Mouse (Mus musculus) layer of hippocampus, postnatal 36 days (tissue): ENCODE data around the gene Hmcn1. TPM values are rescaled to one million over a fixed set of nuclear protein-coding genes. Genes with fewer than 3 reads are reported as not detected.

ENCODE experiments used
- DNase-seq, 2 experiments: peaks; one replicate each; pipeline ENCODE4 v3.0.0; 2022
- total RNA-seq, 2 experiments: library from RNA; stranded (reverse); gene quantifications; 2 replicates each; pipeline ENCODE4 v1.2.3; 2021

Hmcn1 gene
- total RNA-seq, 2 experiments from 2014 or later, result 2.2 to 4.2 TPM

DNA sequence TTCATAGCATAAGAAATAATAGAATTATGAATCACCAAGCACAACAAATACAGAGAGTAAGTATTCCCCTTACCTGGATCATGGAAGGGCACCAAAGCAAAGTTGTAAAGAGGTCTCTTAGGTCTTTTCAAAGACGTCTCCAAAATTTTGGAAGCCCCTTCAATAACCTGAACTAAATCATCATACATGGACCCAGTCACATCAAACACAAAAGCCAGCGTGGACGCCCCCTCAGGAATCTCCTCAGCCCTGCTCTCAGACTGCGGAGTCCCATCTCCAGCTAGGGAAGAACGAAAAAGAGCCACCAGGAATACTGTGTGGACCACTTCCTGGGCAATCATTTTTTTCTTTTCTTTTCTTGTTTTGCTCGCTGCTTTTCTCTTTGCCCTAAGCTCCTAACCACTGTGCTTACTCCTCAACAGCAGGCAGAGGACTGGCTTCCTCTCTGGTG is 499 bp downstream of the Hmcn1 start:
- no peak for DNase-seq

DNA sequence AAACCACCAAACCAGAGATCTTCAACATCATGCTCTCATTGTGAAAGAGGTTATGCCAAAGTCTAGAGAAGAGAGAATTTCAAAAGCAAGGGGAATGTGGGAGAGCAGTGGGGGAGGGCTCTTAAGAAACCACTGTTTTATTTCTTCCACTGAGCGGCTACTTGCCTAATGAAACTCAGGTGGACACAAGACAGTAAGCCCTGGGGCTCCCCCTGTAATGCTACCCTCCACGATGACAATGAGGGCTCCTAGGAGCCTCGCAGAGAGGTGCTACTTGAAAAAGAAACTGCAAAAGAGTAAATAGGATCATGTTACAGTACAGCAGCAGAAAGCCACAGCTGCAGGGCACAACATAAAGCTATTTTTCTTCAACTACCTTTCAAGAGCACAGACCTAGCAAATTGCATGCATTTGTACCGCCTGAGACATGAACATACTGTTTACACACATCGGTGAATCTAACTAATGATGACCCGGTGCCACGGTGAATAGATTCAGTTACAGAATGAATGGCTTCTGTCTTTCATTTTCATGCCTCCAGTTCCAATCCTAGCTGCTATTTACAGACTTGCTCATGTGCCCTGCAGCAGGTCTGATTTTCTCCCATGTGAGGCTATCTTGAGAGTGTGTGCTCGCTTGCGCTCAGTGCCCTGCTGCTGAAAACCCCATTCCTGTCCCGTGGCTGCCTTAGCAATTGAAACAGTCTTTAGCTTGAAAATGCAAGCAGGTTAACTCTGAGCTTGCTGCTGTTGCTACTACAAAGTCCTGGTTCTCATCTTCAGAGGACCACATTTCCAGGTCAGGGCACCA is 1.3 kb downstream of the Hmcn1 start:
- no peak for DNase-seq

DNA sequence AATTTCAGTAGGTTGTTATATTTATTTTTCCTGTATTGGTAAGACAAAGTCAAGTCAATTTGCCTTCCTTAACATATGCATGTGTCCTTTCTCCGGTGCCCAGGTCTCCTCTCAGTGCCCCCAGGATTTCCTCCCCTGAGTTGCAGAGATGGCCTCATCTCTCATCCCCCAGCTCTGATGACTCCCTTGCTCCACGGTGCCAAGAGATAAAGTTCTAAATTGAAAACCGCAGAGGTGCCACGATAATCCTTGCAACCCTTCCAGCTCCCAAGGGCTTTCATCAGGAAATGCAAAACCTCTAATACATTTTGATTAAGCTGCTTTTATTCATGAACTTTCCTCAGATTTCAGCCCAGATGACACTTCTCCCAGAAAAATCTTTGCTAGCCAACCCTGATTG is 8.3 kb downstream of the Hmcn1 start:
- no peak for DNase-seq

- no peak for DNase-seq
These were observed 9.1 kb downstream of the Hmcn1 start for GRCm38 (mm10) chr1:150984092-150984503.

- DNase-seq, result no peak
These were observed 14.6 kb downstream of the Hmcn1 start for GRCm38 (mm10) chr1:150978651-150979050.

GRCm38 (mm10) chr1:150976263-150976662 is 17.0 kb downstream of the Hmcn1 start:
- DNase-seq, result peak in 1 of 2 experiments; percentile 3

GRCm38 (mm10) chr1:150959486-150960074 is 33.7 kb downstream of the Hmcn1 start:
- no peak for DNase-seq

DNA sequence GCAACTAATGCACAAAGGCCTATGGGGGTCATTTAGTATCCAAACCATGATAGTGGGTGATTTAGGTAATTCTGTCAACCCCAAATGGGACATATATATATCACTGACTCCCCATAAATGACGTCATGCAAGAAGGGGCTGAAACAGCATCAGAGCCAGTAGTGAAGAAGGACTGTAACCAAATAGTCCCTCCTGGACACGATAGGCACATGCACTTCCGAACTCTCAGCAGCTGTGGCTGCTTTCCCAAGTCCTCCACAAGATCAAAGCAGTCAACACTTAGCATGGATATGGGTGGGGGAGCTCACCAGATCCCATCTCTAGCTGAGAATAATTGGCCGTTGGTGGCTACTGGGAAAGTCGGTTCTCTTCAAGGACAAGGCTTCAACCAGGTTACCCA is 42.2 kb downstream of the Hmcn1 start:
- no peak for DNase-seq

GRCm38 (mm10) chr1:150950046-150950445 is 43.2 kb downstream of the Hmcn1 start:
- DNase-seq, result no peak

GRCm38 (mm10) chr1:150948911-150949310 is 44.3 kb downstream of the Hmcn1 start:
- DNase-seq, result no peak

GRCm38 (mm10) chr1:150943601-150944000 is 49.6 kb downstream of the Hmcn1 start:
- DNase-seq, result no peak

GRCm38 (mm10) chr1:150942143-150942542 is 51.1 kb downstream of the Hmcn1 start:
- no peak for DNase-seq

DNA sequence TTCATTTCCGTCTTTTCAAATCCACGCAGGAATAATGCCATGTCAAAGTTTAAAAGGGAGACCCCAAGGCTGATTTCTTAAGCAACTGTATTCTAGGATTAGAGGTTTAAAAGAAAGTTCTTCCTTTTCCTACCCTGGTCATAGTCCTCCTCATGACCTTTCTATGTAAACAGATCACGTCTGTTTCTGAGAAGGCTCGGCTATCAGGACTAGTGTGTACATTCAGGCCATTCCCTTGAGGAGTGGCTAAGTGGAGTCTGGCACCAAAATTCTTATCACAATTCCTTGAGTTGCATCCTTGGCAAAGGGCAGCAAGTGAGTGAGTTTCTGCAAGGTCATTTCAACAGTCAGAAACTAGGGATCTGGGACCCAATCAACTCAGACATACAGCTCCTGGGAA is 56.4 kb downstream of the Hmcn1 start:
- no peak for DNase-seq

- DNase-seq, result peak; percentile 78 to 79
These were observed 59.6 kb downstream of the Hmcn1 start for GRCm38 (mm10) chr1:150933616-150934015.

GRCm38 (mm10) chr1:150920860-150921259 is 72.4 kb downstream of the Hmcn1 start:
- no peak for DNase-seq

DNA sequence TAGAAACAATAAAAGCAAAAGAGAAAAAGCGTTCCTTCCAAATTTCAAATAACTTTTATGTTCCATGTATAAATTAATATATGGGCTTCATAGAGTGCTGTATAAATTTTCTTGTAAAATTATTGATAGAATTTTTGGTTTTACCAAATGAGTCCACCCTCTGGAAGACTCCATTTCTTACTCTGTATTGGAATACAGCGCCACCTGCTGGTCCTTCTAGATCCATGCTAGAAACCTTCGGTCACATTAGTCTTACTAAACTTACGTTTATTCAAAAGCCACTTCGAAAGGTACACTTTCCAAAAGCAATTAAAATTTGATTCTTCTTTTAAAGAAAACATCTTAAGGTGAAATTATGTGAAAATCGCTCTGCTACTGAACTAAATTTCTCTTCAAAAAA is 73.0 kb downstream of the Hmcn1 start:
- DNase-seq, result peak; percentile 14 to 32

DNA sequence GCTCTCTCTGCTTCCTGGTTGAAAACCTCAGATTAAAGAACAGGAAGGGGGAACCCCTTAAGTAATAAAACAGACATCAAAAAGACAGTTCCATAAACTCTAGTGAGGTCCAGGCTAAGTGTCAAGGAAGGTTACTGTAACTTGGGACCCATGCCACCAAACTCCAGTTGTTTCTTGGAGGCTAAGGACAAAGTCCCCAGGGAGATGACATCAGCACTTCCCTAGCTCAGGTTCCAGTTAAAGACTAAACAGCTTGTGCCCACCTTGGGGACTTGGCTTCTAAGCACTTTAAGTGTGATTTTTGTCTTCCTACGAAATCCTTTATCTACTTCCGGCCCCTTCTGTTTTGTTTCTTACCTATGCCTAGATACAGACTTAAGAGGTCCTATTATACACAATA is 78.3 kb downstream of the Hmcn1 start:
- DNase-seq, result no peak

DNA sequence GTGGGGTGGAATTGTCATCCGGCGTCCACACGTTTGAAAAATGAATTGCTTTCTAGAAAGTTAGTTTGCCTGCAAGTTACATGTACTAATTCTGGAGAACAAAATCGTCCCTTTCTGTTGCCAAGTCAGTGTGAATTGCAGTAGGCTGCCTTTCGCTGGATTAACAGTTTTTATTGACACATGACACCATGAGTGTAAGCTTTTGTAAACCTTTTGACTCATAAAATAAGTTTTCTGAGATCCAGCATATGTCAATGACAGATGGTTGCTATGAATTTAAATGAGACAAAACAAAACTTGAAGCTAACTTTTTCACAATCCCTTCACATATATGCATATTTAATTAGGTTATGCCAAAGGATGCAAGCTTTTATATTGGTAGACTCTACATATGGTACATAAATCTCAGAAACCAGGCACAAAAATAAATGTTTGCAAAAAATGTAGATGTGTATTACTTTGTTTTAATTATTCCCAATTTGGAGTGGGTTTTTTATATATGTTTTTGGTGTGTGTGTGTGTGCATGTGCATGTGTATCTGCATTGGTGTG is 79.6 kb downstream of the Hmcn1 start:
- DNase-seq, result no peak

DNA sequence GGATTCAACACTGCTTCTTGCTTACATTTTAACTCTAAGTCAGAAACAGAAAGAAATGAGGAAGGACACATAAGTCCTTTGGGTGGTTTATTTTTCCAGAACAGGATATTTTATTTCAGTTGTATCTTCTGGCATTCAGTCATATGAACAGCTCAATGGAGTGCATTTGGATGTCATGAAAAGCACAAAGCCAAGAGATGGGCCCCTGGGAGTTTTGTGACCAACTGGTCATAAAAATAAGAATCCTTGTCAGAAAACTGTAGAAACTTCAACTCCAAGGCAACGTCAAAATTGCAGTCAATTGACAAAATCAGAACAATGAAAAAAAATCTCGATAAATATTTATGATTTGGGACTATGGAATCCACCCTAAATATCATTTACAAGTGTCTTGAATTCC is 83.6 kb downstream of the Hmcn1 start:
- no peak for DNase-seq

DNA sequence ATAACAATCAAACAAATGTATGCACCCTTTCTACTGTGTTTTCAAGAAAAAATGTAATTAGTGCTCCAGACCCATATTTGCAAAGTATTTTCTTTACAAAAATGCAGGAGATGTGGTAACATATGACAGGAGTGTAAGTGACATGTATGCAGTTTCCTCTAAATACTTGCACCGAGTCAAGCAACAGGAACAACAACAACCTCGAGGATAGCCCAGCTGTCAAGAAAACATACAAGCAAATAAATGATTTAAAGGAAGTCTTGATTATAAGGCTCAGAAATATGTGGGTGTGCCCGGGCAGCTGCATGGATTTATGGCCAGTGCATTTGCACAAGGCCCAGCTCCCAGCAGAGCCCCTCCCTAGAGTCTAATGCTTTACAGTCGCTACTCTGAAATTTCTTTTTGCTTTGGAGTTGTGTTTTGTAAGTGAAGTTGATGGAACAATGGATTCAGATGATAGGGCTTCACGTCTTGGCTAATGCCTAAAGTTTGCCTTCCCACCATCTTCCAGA is 99.5 kb downstream of the Hmcn1 start:
- no peak for DNase-seq

DNA sequence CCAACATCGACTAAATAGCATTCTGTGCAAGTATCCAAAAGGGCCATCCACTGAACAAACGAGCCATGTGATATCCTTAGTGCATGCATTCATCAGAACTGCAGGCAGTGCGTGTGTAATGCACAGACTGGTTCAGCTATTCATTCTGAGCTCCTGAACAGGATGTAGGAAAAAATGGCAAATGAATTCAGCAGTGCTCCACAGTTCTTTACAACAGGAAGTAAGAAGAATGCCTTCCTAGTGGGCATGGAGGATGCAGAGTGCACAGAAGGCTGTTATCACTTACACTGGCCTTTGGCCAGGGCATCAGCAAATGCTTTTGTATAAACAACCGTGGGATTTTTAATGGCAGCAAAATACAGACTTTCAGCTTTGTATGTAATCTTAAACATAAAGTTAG is 103.2 kb downstream of the Hmcn1 start:
- no peak for DNase-seq

DNA sequence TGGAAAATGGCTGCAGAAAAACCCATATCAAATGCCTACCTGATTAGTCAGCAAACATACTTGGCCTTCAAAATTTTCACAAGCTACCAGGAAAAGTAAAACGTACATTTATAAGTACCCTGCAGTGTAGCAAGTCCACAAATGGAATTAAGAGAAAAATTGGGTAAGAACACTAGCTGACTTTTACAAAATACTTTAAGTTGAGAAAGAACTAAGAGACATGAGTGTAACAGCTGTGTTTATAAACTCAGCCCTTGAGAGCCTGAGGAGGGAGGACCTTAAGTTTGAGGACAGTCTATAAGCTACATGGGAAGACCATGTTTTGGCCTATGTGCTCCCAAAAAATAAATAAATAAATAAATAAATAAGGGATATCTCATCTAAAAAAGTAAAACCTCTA is 107.0 kb downstream of the Hmcn1 start:
- DNase-seq, result no peak

- no peak for DNase-seq
These were observed 114.8 kb downstream of the Hmcn1 start for GRCm38 (mm10) chr1:150878421-150878820.

DNA sequence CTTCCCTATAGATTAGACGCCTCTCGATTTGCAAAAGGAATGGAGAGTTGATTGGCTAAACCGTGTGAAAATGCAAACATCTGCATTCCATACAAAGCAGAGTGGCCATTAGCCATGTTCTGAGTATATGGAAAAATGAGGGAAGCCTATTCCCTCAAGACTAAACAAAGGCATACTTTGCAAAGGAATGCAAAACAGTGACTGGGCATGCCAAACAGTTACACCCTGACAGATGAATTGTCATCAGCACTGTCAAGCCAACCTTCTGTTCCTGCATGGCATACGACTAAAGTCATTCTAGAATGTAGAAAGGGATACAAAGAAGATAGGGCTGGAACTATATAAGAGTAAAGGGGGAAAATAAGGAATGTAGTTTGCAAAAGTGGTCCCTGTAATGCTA is 115.3 kb downstream of the Hmcn1 start:
- no peak for DNase-seq
